In genomic region chr17:71476346-71477020, GRCm38 (mm10) we compare ENCODE assay signal across 8 mouse cellular contexts. TPM values are rescaled to one million over a fixed set of nuclear protein-coding genes. Genes with fewer than 3 reads are reported as not detected.
A peak's percentile ranks its signal among the peaks of the same experiment; 100 is the strongest.
DNase-seq lines count a peak whose midpoint lies in the region; ATAC-seq and TF ChIP-seq lines count a peak whose summit lies in the region.

No protein-coding gene starts in this region.

- WGBS in intestine, postnatal 0 days: 58% methylated on average over 7 of the region's 7 CpGs
- 80% methylated on average over 7 of the region's 7 CpGs for WGBS in neural tube, embryonic 13.5 days

- H3K4me2 ChIP-seq in intestine, postnatal 0 days (replicated peaks; ENCODE audit: low read depth): peak overlapping the region; percentile 92
- peak overlapping the region; percentile 93 for H3K4me2 ChIP-seq in neural tube, embryonic 13.5 days

- peak overlapping the region; percentile 99 for H3K4me3 ChIP-seq in layer of hippocampus, adult 2 months
- no peak overlapping the region for H3K4me3 ChIP-seq in embryonic fibroblast, embryonic 13.5 days (ENCODE audit: insufficient read depth, low read length)
- peak overlapping the region; percentile 92; the same call in 1 of the 2 replicates for H3K4me3 ChIP-seq in intestine, postnatal 0 days (ENCODE audit: low read depth, low read length)
- H3K4me3 ChIP-seq in neural tube, embryonic 13.5 days: peak overlapping the region; percentile 84

- H3K9ac ChIP-seq in intestine, postnatal 0 days (ENCODE audit: low read depth, low read length): no peak overlapping the region
- H3K9ac ChIP-seq in neural tube, embryonic 13.5 days: peak overlapping the region; percentile 95

- no peaks in the 10 kb centered on the region for H3K36me3 ChIP-seq in intestine, postnatal 0 days (ENCODE audit: control insufficient read depth, insufficient read depth)
- H3K36me3 ChIP-seq in neural tube, embryonic 13.5 days: no peaks in the 10 kb centered on the region

- H3K9me3 ChIP-seq in intestine, postnatal 0 days (ENCODE audit: control insufficient read depth): no peaks in the 10 kb centered on the region
- H3K9me3 ChIP-seq in neural tube, embryonic 13.5 days: no peaks in the 10 kb centered on the region

- intact Hi-C loops in gastrocnemius, postnatal 14 days (cut with DNase I; ENCODE audit: low total_unique reads): no loop called here

- peaks cover 7% of the 10 kb centered on the region for H3K4me1 ChIP-seq in embryonic fibroblast, embryonic 13.5 days (ENCODE audit: control insufficient read depth, insufficient read depth, low read length)
- 0 out of 2 replicates have a peak, but pooled peaks cover 3% of the 10 kb centered on the region for H3K4me1 ChIP-seq in intestine, postnatal 0 days (replicated peaks; ENCODE audit: control insufficient read depth, insufficient read depth, low read length)
- peaks cover 28% of the 10 kb centered on the region for H3K4me1 ChIP-seq in neural tube, embryonic 13.5 days (replicated peaks)

- no peak for TF ChIP-seq POLR2A in embryonic fibroblast, embryonic 13.5 days (IDR thresholded peaks at IDR 0.05; ENCODE audit: low read depth, low read length)

- H3K27me3 ChIP-seq in intestine, postnatal 0 days (replicated peaks; ENCODE audit: control insufficient read depth, insufficient read depth, low read length): no peaks in the 10 kb centered on the region
- no peaks in the 10 kb centered on the region for H3K27me3 ChIP-seq in neural tube, embryonic 13.5 days

- no peak for ATAC-seq in intestine, postnatal 0 days
- no peak for ATAC-seq in neural tube, embryonic 13.5 days (ENCODE audit: low read depth)

- no peak for DNase-seq in layer of hippocampus, adult 2 months (ENCODE audit: low spot score in 2 of 2)
- no peak for DNase-seq in layer of hippocampus, adult 18-20 months (ENCODE audit: low spot score in 2 of 2)
- DNase-seq in right cerebral cortex, postnatal 25 days: no peak
- no peak for DNase-seq in gastrocnemius, postnatal 14 days
- no peak for DNase-seq in thymus, postnatal 25 days

- TF ChIP-seq CTCF in layer of hippocampus, adult 2 months (conservative IDR thresholded peaks at IDR 0.05): no peak
- TF ChIP-seq CTCF in embryonic fibroblast, embryonic 13.5 days (IDR thresholded peaks at IDR 0.05; ENCODE audit: borderline replicate concordance, insufficient read depth, low read length): no peak
- TF ChIP-seq CTCF in intestine, postnatal 0 days (IDR thresholded peaks at IDR 0.05; ENCODE audit: low read depth): no peak

- H3K27ac ChIP-seq in layer of hippocampus, adult 2 months: peak overlapping the region; percentile 99; the same call in 1 of the 2 replicates
- peak overlapping the region; percentile 73 for H3K27ac ChIP-seq in embryonic fibroblast, embryonic 13.5 days (ENCODE audit: insufficient read depth, low read length)
- H3K27ac ChIP-seq in intestine, postnatal 0 days (ENCODE audit: low read depth, low read length): no peak overlapping the region
- no peak overlapping the region; the same call in 1 of the 2 replicates for H3K27ac ChIP-seq in neural tube, embryonic 13.5 days (replicated peaks)

RNA-seq across cellular contexts. Expression of gene Smchd1, which starts 1.3 kb away (rescaled TPM):
- total RNA-seq in layer of hippocampus, adult 2 months (2021): 10 to 100 TPM; 34.6 to 40.0 TPM
- 10 to 100 TPM; 31.5 to 33.8 TPM for total RNA-seq in layer of hippocampus, adult 18-20 months (2021)
- 56.8 and 57.4 TPM in 2 replicates for polyA plus RNA-seq in embryonic fibroblast, embryonic 13.5 days (2011; ENCODE audit: insufficient read length, low read depth, missing spikeins)
- 25.6 and 26.6 TPM in 2 replicates for polyA plus RNA-seq in intestine, postnatal 0 days (2015; fragmentation: Nextera tagmentation; extraction: Ambion mirVana)
- polyA plus RNA-seq in neural tube, embryonic 13.5 days (2015; fragmentation: Nextera tagmentation; extraction: Ambion mirVana): 34.5 and 46.3 TPM in 2 replicates
- total RNA-seq in gastrocnemius, postnatal 14 days (2021): 10 to 100 TPM; 13.8 to 14.0 TPM

RNA-seq across cellular contexts. Expression of gene Gm4707, which starts 16.8 kb away (rescaled TPM):
- total RNA-seq in layer of hippocampus, adult 2 months (2021): 1 to 10 TPM; 1.3 to 2.6 TPM
- 1 to 10 TPM in 1 of 2 experiments, under 1 TPM in 1; 0.89 to 1.3 TPM for total RNA-seq in layer of hippocampus, adult 18-20 months (2021)
- 1.6 and 2.3 TPM in 2 replicates for polyA plus RNA-seq in embryonic fibroblast, embryonic 13.5 days (2011; ENCODE audit: insufficient read length, low read depth, missing spikeins)
- polyA plus RNA-seq in intestine, postnatal 0 days (2015; fragmentation: Nextera tagmentation; extraction: Ambion mirVana): 0.40 and 0.54 TPM in 2 replicates
- 1.7 and 4.7 TPM in 2 replicates for polyA plus RNA-seq in neural tube, embryonic 13.5 days (2015; fragmentation: Nextera tagmentation; extraction: Ambion mirVana)
- total RNA-seq in gastrocnemius, postnatal 14 days (2021): under 1 TPM; 0.78 to 0.86 TPM

RNA-seq across cellular contexts. Expression of gene Ndc80, which starts 50.2 kb away (rescaled TPM):
- total RNA-seq in layer of hippocampus, adult 2 months (2021): under 1 TPM; 0.49 to 0.90 TPM
- under 1 TPM; 0.25 to 0.43 TPM for total RNA-seq in layer of hippocampus, adult 18-20 months (2021)
- polyA plus RNA-seq in embryonic fibroblast, embryonic 13.5 days (2011; ENCODE audit: insufficient read length, low read depth, missing spikeins): 22.4 and 29.5 TPM in 2 replicates
- 8.8 and 10.0 TPM in 2 replicates for polyA plus RNA-seq in intestine, postnatal 0 days (2015; fragmentation: Nextera tagmentation; extraction: Ambion mirVana)
- polyA plus RNA-seq in neural tube, embryonic 13.5 days (2015; fragmentation: Nextera tagmentation; extraction: Ambion mirVana): 8.1 and 12.1 TPM in 2 replicates
- 1 to 10 TPM; 2.2 to 2.3 TPM for total RNA-seq in gastrocnemius, postnatal 14 days (2021)

Comparison
In these comparisons a context has a peak if more than half of its experiments do, and no peak if none do; other contexts are left out.
1. H3K27ac ChIP-seq: peak in layer of hippocampus, adult 2 months (single experiment) and embryonic fibroblast, embryonic 13.5 days (single experiment); none in intestine, postnatal 0 days (single experiment) and neural tube, embryonic 13.5 days (single experiment).